Mouse (Mus musculus): ENCODE results near the gene Galnt5. TPM values are rescaled to one million over a fixed set of nuclear protein-coding genes. Genes with fewer than 3 reads are reported as not detected.

The Galnt5 gene
- polyA plus RNA-seq, 1 experiment from 2014 or later, result not detected

DNA sequence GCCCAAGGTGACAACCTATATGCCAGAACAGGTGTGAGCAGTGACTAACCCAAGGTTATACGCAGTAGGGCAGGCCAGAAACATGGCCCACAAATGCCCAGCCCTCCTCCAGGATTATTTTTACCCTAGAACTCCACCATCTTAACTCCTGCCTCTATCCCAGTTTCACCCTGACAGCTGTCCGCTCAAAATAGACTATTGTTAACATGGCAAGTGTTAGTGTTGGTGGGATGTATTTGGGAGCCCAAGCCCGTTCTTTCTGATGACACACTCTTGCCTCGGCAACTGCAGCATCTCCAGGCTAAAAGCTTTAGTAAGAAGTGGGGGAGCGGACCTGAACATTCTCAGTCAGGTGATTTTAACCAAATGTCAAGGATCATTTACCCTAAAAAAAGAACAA, 9.4 kb downstream of the Galnt5 start:
- no peak overlapping the region for H3K9ac ChIP-seq (replicated peaks)
- no peaks in the 10 kb centered on the region for H3K4me1 ChIP-seq (ENCODE audit: insufficient read depth)
- H3K4me3 ChIP-seq (ENCODE audit: low read depth, low read length), result no peak overlapping the region
- no peak overlapping the region for H3K27ac ChIP-seq (ENCODE audit: low read depth)
- TF ChIP-seq EP300 (IDR thresholded peaks at IDR 0.05; ENCODE audit: low read depth) (no peak), CTCF (IDR thresholded peaks at IDR 0.05; ENCODE audit: low read depth) (no peak)
- no peaks in the 10 kb centered on the region for H3K27me3 ChIP-seq (ENCODE audit: insufficient read depth, low read length)
- H3K4me2 ChIP-seq (ENCODE audit: low read depth, low read length), result no peak overlapping the region
- no peak for DNase-seq
- H3K9me3 ChIP-seq (ENCODE audit: low read length), result no peaks in the 10 kb centered on the region
- WGBS (ENCODE audit: insufficient replicate concordance), result 76% methylated on average over 5 of the region's 5 CpGs
- no peak for ATAC-seq
- no peaks in the 10 kb centered on the region for H3K36me3 ChIP-seq (replicated peaks; ENCODE audit: insufficient read depth, low read length)

DNA sequence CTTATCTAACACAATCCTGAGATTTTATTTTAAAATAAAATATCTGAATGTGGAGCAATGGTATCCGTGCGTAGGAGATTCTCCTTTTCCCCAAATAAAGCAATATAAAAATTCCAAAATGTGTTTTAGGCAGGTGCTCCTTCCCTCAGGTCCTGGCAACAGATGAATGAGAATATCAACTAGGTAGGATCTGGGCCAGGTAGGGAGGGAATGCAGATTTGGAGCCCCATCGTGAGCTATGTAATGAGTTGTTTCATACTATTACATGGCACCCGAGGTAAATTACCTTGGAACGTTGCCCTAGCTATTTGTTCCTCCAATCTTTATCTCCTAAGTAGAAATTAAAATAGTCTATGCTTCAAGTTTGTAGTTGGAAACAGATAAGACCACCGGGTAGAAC, 25.9 kb downstream of the Galnt5 start:
- no peak overlapping the region for H3K4me3 ChIP-seq (ENCODE audit: low read depth, low read length)
- TF ChIP-seq EP300 (IDR thresholded peaks at IDR 0.05; ENCODE audit: low read depth), result no peak
- no peak for TF ChIP-seq CTCF (IDR thresholded peaks at IDR 0.05; ENCODE audit: low read depth)
- ATAC-seq, result no peak
- no peak overlapping the region for H3K4me2 ChIP-seq (ENCODE audit: low read depth, low read length)
- H3K4me1 ChIP-seq (ENCODE audit: insufficient read depth), result no peaks in the 10 kb centered on the region
- DNase-seq, result no peak
- no peak overlapping the region for H3K9ac ChIP-seq (replicated peaks)
- WGBS (ENCODE audit: insufficient replicate concordance), result 76% methylated on average over 6 of the region's 6 CpGs
- no peaks in the 10 kb centered on the region for H3K36me3 ChIP-seq (replicated peaks; ENCODE audit: insufficient read depth, low read length)
- no peaks in the 10 kb centered on the region for H3K27me3 ChIP-seq (ENCODE audit: insufficient read depth, low read length)
- H3K9me3 ChIP-seq (ENCODE audit: low read length), result no peaks in the 10 kb centered on the region
- no peak overlapping the region for H3K27ac ChIP-seq (ENCODE audit: low read depth)

DNA sequence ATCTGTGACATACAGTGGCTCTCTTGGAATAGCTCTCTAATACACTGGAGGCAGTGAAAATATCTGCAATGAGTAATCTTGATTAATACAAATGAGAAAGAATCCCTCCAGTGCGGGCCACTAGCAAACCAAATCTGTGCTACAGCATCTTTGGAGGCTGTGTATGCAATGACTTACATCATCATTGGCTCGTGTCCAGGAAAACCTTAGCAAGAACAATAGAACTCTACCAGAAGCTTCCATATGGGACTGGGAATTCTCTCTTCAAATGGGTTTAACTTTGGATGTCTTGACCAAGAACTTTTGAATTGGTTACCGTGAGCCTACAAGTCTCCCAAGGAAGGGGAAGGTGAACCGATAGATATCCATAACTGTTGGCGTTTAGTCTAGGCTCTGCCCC, 29.1 kb downstream of the Galnt5 start:
- H3K4me2 ChIP-seq (ENCODE audit: low read depth, low read length), result no peak overlapping the region

DNA sequence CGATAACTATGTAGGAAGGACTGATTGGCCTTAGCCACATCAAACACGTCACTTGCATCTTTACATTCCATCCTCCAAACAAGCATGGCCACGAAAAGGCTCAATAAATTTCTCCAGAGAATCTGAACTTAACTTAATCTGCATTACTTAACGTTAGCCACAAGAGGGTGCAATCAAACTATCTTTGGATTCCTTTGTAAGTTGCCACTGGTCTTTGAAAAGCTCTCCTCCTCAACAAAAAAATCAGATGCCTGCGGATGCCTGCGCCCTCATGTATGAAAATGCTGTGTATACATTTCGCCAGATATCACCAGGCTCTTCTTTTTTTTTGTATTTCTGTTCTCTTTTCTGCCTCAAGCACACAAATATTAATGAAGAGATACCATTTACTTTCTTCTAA, 31.7 kb downstream of the Galnt5 start:
- Histone ChIP-seq H3K36me3 (replicated peaks; ENCODE audit: insufficient read depth, low read length) (no peaks in the 10 kb centered on the region), H3K9ac (replicated peaks) (no peak overlapping the region), H3K27me3 (ENCODE audit: insufficient read depth, low read length) (no peaks in the 10 kb centered on the region), H3K9me3 (ENCODE audit: low read length) (no peaks in the 10 kb centered on the region), H3K4me3 (ENCODE audit: low read depth, low read length) (no peak overlapping the region), H3K27ac (ENCODE audit: low read depth) (no peak overlapping the region), H3K4me1 (ENCODE audit: insufficient read depth) (no peaks in the 10 kb centered on the region), H3K4me2 (ENCODE audit: low read depth, low read length) (no peak overlapping the region)
- 25% methylated on average over 7 of the region's 7 CpGs for WGBS (ENCODE audit: insufficient replicate concordance)
- DNase-seq, result no peak
- ATAC-seq, result no peak
- TF ChIP-seq EP300 (IDR thresholded peaks at IDR 0.05; ENCODE audit: low read depth), result no peak
- peak; percentile 58 for TF ChIP-seq CTCF (IDR thresholded peaks at IDR 0.05; ENCODE audit: low read depth)

More for the DNA sequence above, 29.1 kb downstream of the Galnt5 start:
- no peak overlapping the region for H3K27ac ChIP-seq (ENCODE audit: low read depth)
- no peaks in the 10 kb centered on the region for H3K27me3 ChIP-seq (ENCODE audit: insufficient read depth, low read length)
- WGBS (ENCODE audit: insufficient replicate concordance), result 78% methylated on average over 5 of the region's 5 CpGs
- no peaks in the 10 kb centered on the region for H3K4me1 ChIP-seq (ENCODE audit: insufficient read depth)
- no peak for TF ChIP-seq EP300 (IDR thresholded peaks at IDR 0.05; ENCODE audit: low read depth)
- no peak for TF ChIP-seq CTCF (IDR thresholded peaks at IDR 0.05; ENCODE audit: low read depth)
- no peak overlapping the region for H3K4me3 ChIP-seq (ENCODE audit: low read depth, low read length)
- ATAC-seq (no peak), DNase-seq (no peak)
- H3K9me3 ChIP-seq (ENCODE audit: low read length), result no peaks in the 10 kb centered on the region
- H3K9ac ChIP-seq (replicated peaks), result no peak overlapping the region
- H3K36me3 ChIP-seq (replicated peaks; ENCODE audit: insufficient read depth, low read length), result no peaks in the 10 kb centered on the region

DNA sequence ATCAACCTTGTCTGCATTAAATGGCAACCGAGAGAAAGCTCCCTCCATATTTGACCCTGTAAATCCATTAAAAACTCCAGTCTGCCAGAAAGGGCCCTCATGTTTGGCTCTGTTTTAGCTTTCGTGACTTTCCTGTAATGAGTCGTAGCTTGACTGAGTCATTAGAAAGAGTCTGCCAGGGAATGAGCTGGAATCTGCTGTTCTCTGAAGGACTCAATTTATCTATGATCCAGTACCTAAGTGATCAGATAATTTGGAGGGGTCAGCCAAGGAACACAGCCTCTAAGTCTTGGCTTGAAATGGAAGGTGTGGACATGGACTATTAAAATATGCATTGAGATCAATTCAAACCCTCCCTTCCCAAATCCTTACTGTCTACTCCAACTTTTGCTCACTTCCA, 33.7 kb downstream of the Galnt5 start:
- Histone ChIP-seq H3K4me2 (ENCODE audit: low read depth, low read length) (no peak overlapping the region), H3K36me3 (replicated peaks; ENCODE audit: insufficient read depth, low read length) (no peaks in the 10 kb centered on the region), H3K27ac (ENCODE audit: low read depth) (no peak overlapping the region), H3K4me1 (ENCODE audit: insufficient read depth) (no peaks in the 10 kb centered on the region), H3K4me3 (ENCODE audit: low read depth, low read length) (no peak overlapping the region), H3K9ac (replicated peaks) (no peak overlapping the region), H3K9me3 (ENCODE audit: low read length) (no peaks in the 10 kb centered on the region), H3K27me3 (ENCODE audit: insufficient read depth, low read length) (no peaks in the 10 kb centered on the region)
- ATAC-seq (no peak), DNase-seq (no peak)
- WGBS (ENCODE audit: insufficient replicate concordance), result 79% methylated on average over 3 of the region's 3 CpGs
- TF ChIP-seq CTCF (IDR thresholded peaks at IDR 0.05; ENCODE audit: low read depth), result no peak
- TF ChIP-seq EP300 (IDR thresholded peaks at IDR 0.05; ENCODE audit: low read depth), result no peak

DNA sequence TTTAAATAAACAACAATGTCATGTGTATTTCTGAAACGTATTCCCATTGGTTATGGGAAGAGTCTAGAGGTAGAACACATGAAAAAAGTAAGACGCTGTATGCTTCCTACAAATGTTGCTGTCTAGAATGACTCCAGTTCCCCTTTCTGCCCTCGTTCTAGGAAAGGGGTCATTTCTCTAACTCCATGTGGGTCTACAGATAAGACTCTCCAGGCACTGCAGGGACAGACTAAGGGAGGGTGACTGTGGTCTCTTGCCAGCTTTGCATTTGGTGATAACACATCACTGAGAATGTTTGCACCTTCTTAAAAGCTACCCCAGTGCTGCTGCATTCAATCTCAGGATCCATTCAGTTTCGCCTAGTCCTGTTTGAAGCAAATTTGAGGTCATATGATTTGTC, 38.0 kb downstream of the Galnt5 start:
- ATAC-seq (no peak), DNase-seq (no peak)
- Histone ChIP-seq H3K36me3 (replicated peaks; ENCODE audit: insufficient read depth, low read length) (no peaks in the 10 kb centered on the region), H3K9ac (replicated peaks) (no peak overlapping the region), H3K9me3 (ENCODE audit: low read length) (no peaks in the 10 kb centered on the region), H3K27ac (ENCODE audit: low read depth) (no peak overlapping the region), H3K4me3 (ENCODE audit: low read depth, low read length) (no peak overlapping the region), H3K4me2 (ENCODE audit: low read depth, low read length) (no peak overlapping the region), H3K27me3 (ENCODE audit: insufficient read depth, low read length) (no peaks in the 10 kb centered on the region), H3K4me1 (ENCODE audit: insufficient read depth) (no peaks in the 10 kb centered on the region)
- TF ChIP-seq EP300 (IDR thresholded peaks at IDR 0.05; ENCODE audit: low read depth) (no peak), CTCF (IDR thresholded peaks at IDR 0.05; ENCODE audit: low read depth) (no peak)
- WGBS (ENCODE audit: insufficient replicate concordance), result 30% methylated on average over 4 of the region's 4 CpGs

DNA sequence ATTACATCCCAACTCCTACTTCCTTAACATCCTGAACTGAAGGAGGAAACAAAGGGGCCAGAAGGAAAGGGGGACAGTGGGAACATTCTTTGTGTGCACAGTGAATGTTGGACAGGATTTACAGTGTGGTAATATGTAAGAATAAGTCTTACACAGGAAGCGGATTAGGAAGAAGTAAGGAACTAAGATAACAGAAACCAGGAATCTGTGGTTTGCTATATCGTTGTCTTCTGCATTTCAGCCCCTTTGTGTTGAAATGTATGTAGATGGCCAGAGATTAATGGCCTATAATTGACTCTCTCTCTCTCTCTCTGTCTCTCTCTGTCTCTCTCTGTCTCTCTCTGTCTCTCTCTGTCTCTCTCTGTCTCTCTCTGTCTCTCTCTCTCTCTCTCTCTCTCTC, 39.2 kb downstream of the Galnt5 start:
- H3K27me3 ChIP-seq (ENCODE audit: insufficient read depth, low read length), result no peaks in the 10 kb centered on the region
- H3K36me3 ChIP-seq (replicated peaks; ENCODE audit: insufficient read depth, low read length), result no peaks in the 10 kb centered on the region
- no peaks in the 10 kb centered on the region for H3K9me3 ChIP-seq (ENCODE audit: low read length)
- ATAC-seq (no peak), DNase-seq (no peak)
- no peak overlapping the region for H3K9ac ChIP-seq (replicated peaks)
- H3K4me3 ChIP-seq (ENCODE audit: low read depth, low read length), result no peak overlapping the region
- no peak overlapping the region for H3K4me2 ChIP-seq (ENCODE audit: low read depth, low read length)
- H3K27ac ChIP-seq (ENCODE audit: low read depth), result no peak overlapping the region
- TF ChIP-seq EP300 (IDR thresholded peaks at IDR 0.05; ENCODE audit: low read depth), result no peak
- no peak for TF ChIP-seq CTCF (IDR thresholded peaks at IDR 0.05; ENCODE audit: low read depth)
- no peaks in the 10 kb centered on the region for H3K4me1 ChIP-seq (ENCODE audit: insufficient read depth)
- 30% methylated on average over 2 of the region's 2 CpGs for WGBS (ENCODE audit: insufficient replicate concordance)

Measured in liver, postnatal 0 days (tissue).